Mouse (Mus musculus) central nervous system, embryonic 11.5 days (tissue): Measurements from ENCODE around the gene Gm17542. TPM values are rescaled to one million over a fixed set of nuclear protein-coding genes. Genes with fewer than 3 reads are reported as not detected.

Source experiments
- polyA plus RNA-seq: library from polyadenylated mRNA; depleted of rRNA; stranded (reverse); fragments of >200 nt; gene quantifications from 2 replicates; pipeline ENCODE4 v1.2.3, GENCODE M21; 2012; rRNA removed

Gm17542 gene
- polyA plus RNA-seq: not detected in 2 replicates

GRCm38 (mm10) chr10:58718110-58718509 lies at the start of gene Gm17542:
TSS of gene Gm17542 (minus strand) at chr10:58718210.

GRCm38 (mm10) chr10:58675533-58675932 lies 42.5 kb downstream of the Gm17542 start, which contains the start of gene Edar:
TSS of gene Edar (minus strand) at chr10:58675654.

Other genes starting within 250 kb of the Gm17542 start
- gene Ccdc138, start 220.3 kb downstream of the Gm17542 start, polyA plus RNA-seq: 7.4 and 9.3 TPM in 2 replicates
- gene Edar, start 42.6 kb downstream of the Gm17542 start, polyA plus RNA-seq: 0.46 and 0.52 TPM in 2 replicates
- 1.2 and 1.9 TPM in 2 replicates for gene Sh3rf3, start 95.1 kb upstream of the Gm17542 start, polyA plus RNA-seq